Mouse (Mus musculus): ENCODE measurements around the gene Ifngr1. TPM values are rescaled to one million over a fixed set of nuclear protein-coding genes. Genes with fewer than 3 reads are reported as not detected.
"Not testable (repeated sequence)": the region's sequence is repeated elsewhere in the genome, so short reads cannot be mapped to it uniquely, and the experiment has no call there.

The Ifngr1 gene
- polyA plus RNA-seq, 1 experiment from 2014 or later = 23.7 TPM

DNA sequence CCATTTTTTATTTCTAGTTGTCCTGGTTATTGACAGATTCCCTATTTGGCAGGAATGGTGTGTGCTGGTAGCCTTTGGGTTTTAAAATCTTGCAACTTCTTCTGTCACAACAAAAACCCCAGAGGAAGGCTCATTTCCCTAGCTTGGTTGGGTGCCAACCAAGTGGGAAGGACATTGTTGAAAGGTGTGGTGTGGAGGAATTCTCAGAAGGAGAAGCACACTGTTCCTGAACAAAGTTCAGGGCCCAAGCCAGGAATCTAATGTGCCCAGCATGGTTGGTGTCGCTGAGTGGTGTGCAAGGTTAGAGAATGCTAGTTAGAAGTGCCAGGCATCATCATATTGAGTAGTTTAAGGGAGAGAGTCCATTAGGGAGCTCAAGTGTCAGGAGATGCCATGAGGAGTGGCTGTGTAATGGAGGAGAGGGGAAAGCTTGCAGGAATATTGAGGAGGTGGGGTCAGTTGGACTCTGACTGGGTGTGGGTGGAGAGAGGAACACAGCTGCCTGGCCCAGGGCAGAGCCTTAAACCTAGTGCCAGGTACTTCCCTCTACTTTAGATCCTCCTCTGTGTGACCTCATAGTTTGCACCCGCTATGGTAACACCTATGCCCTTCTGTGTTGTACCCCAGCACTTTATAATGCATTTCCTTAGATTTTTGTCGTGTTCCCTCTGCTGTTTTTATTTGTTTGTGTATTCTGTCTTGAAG is 2.6 kb downstream of the Ifngr1 start:
- Histone ChIP-seq H3K27me3 (ENCODE audit: control insufficient read depth, insufficient read depth, low read length) (no peaks in the 10 kb centered on the region), H3K27ac (ENCODE audit: low read depth, low read length) (no peak overlapping the region), H3K4me2 (ENCODE audit: low read depth, low read length, severe bottlenecking) (no peak overlapping the region), H3K36me3 (ENCODE audit: control insufficient read depth, insufficient read depth, low read length) (no peaks in the 10 kb centered on the region; the same call in 1 of the 2 replicates), H3K4me3 (ENCODE audit: low read depth, low read length) (no peak overlapping the region), H3K9ac (ENCODE audit: low read length) (no peak overlapping the region), H3K9me3 (ENCODE audit: control insufficient read depth, low read length) (no peaks in the 10 kb centered on the region), H3K4me1 (replicated peaks; ENCODE audit: control insufficient read depth, insufficient read depth, low read length) (no peaks in the 10 kb centered on the region)
- DNase-seq (ENCODE audit: low spot score) = no peak
- ATAC-seq (replicated peaks; ENCODE audit: low FRiP score) = no peak
- WGBS = 78% methylated on average over 3 of the region's 3 CpGs

DNA sequence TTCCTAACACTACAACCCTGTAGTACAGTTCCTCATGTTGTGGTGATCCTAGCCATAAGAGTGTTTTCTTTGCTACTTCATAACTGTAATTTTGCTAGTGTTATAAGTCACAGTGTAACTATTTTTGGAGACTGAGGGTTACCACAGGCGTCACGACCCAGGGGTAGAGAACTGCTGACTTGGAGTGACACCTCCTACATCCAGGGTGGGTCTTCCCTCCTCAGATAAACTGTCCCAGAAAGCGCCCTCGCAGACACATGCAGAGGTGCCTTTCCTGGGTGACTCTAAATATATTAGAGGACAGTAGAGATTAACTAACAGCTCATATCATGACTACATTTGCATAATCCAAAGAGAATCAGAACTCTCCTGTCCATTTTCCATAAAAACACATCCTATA is 5.1 kb downstream of the Ifngr1 start:
- Histone ChIP-seq H3K9me3 (ENCODE audit: control insufficient read depth, low read length) (no peaks in the 10 kb centered on the region), H3K4me3 (ENCODE audit: low read depth, low read length) (no peak overlapping the region), H3K4me1 (replicated peaks; ENCODE audit: control insufficient read depth, insufficient read depth, low read length) (no peaks in the 10 kb centered on the region), H3K36me3 (ENCODE audit: control insufficient read depth, insufficient read depth, low read length) (no peaks in the 10 kb centered on the region; the same call in 1 of the 2 replicates), H3K27ac (ENCODE audit: low read depth, low read length) (no peak overlapping the region), H3K4me2 (ENCODE audit: low read depth, low read length, severe bottlenecking) (no peak overlapping the region), H3K9ac (ENCODE audit: low read length) (no peak overlapping the region), H3K27me3 (ENCODE audit: control insufficient read depth, insufficient read depth, low read length) (no peaks in the 10 kb centered on the region)
- DNase-seq (ENCODE audit: low spot score) = no peak
- WGBS = 87% methylated on average over 4 of the region's 4 CpGs
- no peak for ATAC-seq (replicated peaks; ENCODE audit: low FRiP score)

DNA sequence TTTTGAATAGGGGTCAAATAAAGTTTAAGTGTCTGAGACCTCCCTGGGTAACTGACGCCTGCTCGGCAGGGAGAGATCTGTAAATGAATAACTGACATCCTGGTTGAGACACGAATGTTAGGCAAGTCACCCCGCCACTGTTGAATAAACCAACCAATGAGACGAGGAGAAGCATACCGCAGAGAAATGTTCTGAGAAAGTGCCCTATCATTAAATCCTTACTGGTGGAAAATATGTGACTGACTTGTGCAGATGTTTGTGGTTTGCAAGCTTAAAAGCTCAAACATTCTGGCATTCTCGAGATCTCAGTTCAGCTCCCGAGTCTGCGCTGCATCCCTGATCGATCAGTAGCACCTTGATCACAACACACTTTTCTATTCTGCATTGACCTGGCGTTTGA is 6.3 kb downstream of the Ifngr1 start:
- Histone ChIP-seq H3K36me3 (ENCODE audit: control insufficient read depth, insufficient read depth, low read length) (no peaks in the 10 kb centered on the region; the same call in 1 of the 2 replicates), H3K4me2 (ENCODE audit: low read depth, low read length, severe bottlenecking) (no peak overlapping the region), H3K9me3 (ENCODE audit: control insufficient read depth, low read length) (no peaks in the 10 kb centered on the region), H3K9ac (ENCODE audit: low read length) (no peak overlapping the region), H3K27ac (ENCODE audit: low read depth, low read length) (no peak overlapping the region), H3K27me3 (ENCODE audit: control insufficient read depth, insufficient read depth, low read length) (no peaks in the 10 kb centered on the region), H3K4me3 (ENCODE audit: low read depth, low read length) (no peak overlapping the region), H3K4me1 (replicated peaks; ENCODE audit: control insufficient read depth, insufficient read depth, low read length) (no peaks in the 10 kb centered on the region)
- DNase-seq (ENCODE audit: low spot score) = no peak
- WGBS = 90% methylated on average over 11 of the region's 11 CpGs
- ATAC-seq (replicated peaks; ENCODE audit: low FRiP score) = no peak

DNA sequence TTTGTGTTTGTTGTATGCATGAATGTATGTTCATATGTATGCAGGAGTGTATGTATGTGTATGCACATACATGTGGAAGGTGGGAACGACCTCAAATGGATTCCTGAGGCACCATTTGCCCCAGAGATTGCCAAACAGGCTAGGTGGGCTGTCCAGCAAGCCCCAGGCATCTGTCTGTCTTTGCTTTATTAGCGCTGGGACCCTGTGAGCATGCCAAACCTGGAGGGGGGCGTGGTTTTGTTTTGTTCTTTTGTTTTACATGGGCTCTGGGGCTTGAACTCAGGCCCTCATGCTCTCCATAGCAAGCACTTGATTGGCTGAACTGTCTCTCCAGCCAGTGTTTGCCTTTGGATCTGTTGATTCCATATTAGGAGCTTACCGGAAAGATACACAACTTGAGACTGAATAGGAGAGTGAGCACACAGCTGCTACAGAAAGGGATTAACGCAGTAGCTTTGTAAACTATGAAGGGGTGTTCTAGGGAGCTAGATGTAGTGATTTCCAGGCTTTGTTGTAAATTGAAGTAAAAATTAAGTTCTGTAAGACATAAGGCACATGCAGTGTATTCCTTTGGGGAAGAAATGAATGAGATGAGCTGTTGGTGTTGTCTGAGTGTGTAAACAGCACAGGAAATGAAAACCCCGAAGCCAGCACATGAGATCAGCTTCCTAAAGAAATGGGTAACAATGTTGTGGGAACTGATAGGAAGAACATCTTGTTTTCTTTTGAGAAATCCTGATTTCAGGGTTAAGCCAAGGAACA is 7.8 kb downstream of the Ifngr1 start:
- no peak overlapping the region for H3K27ac ChIP-seq (ENCODE audit: low read depth, low read length)
- no peaks in the 10 kb centered on the region for H3K4me1 ChIP-seq (replicated peaks; ENCODE audit: control insufficient read depth, insufficient read depth, low read length)
- no peak for ATAC-seq (replicated peaks; ENCODE audit: low FRiP score)
- no peak overlapping the region for H3K9ac ChIP-seq (ENCODE audit: low read length)
- no peaks in the 10 kb centered on the region; the same call in 1 of the 2 replicates for H3K36me3 ChIP-seq (ENCODE audit: control insufficient read depth, insufficient read depth, low read length)
- H3K27me3 ChIP-seq (ENCODE audit: control insufficient read depth, insufficient read depth, low read length) = no peaks in the 10 kb centered on the region
- no peak overlapping the region for H3K4me2 ChIP-seq (ENCODE audit: low read depth, low read length, severe bottlenecking)
- 64% methylated on average over 6 of the region's 6 CpGs for WGBS
- H3K4me3 ChIP-seq (ENCODE audit: low read depth, low read length) = no peak overlapping the region
- no peaks in the 10 kb centered on the region for H3K9me3 ChIP-seq (ENCODE audit: control insufficient read depth, low read length)
- no peak for DNase-seq (ENCODE audit: low spot score)

DNA sequence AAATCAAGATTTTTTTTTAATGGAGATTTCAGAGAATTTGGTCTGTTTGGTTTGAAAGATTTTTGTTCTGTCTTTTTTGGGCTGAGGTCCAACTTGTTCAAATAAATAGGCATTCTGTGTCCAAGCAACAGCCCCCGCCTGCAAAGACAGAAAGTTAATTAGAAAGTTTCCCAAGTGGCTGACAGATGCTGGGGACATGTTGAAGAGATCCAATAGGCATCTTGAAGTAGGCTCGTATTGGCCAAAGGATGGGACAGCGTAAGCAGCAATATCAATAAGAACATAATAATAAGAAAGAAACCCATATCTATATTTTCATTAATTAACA is 8.3 kb downstream of the Ifngr1 start:
- no peak overlapping the region for H3K27ac ChIP-seq (ENCODE audit: low read depth, low read length)

DNA sequence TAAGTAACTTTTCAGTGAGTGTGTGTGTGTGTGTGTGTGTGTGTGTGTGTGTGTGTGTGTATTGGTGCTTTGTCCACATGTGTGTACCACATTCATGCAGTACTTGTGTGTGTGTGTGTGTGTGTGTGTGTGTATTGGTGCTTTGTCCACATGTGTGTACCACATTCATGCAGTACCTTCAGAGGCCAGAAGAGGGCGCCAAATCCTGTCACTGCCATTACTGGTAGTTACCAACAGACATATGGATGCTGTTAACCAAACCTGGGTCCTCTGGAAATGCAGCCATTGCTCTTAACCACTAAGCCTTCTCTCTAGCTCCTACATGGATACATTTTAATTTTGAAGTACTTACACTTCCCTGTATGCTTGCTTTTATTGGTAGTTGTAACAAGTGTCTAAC is 9.8 kb downstream of the Ifngr1 start:
- H3K9ac ChIP-seq (ENCODE audit: low read length); H3K27me3 ChIP-seq (ENCODE audit: control insufficient read depth, insufficient read depth, low read length); ATAC-seq (replicated peaks; ENCODE audit: low FRiP score); H3K4me3 ChIP-seq (ENCODE audit: low read depth, low read length); H3K27ac ChIP-seq (ENCODE audit: low read depth, low read length); H3K9me3 ChIP-seq (ENCODE audit: control insufficient read depth, low read length); H3K4me1 ChIP-seq (replicated peaks; ENCODE audit: control insufficient read depth, insufficient read depth, low read length); H3K4me2 ChIP-seq (ENCODE audit: low read depth, low read length, severe bottlenecking); H3K36me3 ChIP-seq (ENCODE audit: control insufficient read depth, insufficient read depth, low read length): not testable (repeated sequence)
- WGBS = 27% methylated on average over 1 of the region's 1 CpGs
- peak; percentile 55 for DNase-seq (ENCODE audit: low spot score)

More for the DNA sequence above, 8.3 kb downstream of the Ifngr1 start:
- no peak overlapping the region for H3K4me2 ChIP-seq (ENCODE audit: low read depth, low read length, severe bottlenecking)
- no peaks in the 10 kb centered on the region for H3K9me3 ChIP-seq (ENCODE audit: control insufficient read depth, low read length)
- H3K9ac ChIP-seq (ENCODE audit: low read length) = no peak overlapping the region
- DNase-seq (ENCODE audit: low spot score) (no peak), ATAC-seq (replicated peaks; ENCODE audit: low FRiP score) (no peak)
- WGBS = 87% methylated on average over 3 of the region's 3 CpGs
- no peak overlapping the region for H3K4me3 ChIP-seq (ENCODE audit: low read depth, low read length)
- H3K36me3 ChIP-seq (ENCODE audit: control insufficient read depth, insufficient read depth, low read length) = no peaks in the 10 kb centered on the region; the same call in 1 of the 2 replicates
- H3K4me1 ChIP-seq (replicated peaks; ENCODE audit: control insufficient read depth, insufficient read depth, low read length) = no peaks in the 10 kb centered on the region
- H3K27me3 ChIP-seq (ENCODE audit: control insufficient read depth, insufficient read depth, low read length) = no peaks in the 10 kb centered on the region

DNA sequence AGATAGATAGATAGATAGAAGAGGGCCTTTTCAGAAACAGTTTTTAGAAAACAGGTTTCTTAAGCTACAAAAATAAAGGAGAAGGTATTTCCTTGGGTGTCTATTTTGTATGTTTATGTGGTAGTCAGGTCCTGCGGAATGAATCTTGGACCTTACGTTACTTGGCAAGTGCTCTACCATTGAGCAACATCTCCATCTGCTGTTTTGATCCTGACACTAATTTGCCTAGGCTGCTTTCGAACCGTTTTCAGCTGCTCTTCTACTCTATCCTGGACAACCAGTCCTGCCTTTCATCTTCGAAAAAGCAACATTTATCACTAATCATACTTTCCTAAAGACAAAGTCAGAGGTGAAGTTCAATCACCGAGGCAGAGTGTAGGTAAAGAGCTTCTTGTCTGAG is 11.5 kb downstream of the Ifngr1 start:
- H3K36me3 ChIP-seq (ENCODE audit: control insufficient read depth, insufficient read depth, low read length) = no peaks in the 10 kb centered on the region; the same call in 1 of the 2 replicates
- 91% methylated on average over 6 of the region's 6 CpGs for WGBS

DNA sequence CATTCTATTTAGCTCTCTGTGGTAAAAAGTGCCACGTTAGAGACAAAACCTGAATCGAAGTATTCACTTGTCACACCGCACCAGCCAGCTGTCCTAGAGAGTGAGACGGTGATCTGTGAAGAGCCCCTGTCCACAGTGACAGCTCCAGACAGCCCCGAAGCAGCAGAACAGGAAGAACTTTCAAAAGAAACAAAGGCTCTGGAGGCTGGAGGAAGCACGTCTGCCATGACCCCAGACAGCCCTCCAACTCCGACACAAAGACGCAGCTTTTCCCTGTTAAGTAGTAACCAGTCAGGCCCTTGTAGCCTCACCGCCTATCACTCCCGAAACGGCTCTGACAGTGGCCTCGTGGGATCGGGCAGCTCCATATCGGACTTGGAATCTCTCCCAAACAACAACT is 17.4 kb downstream of the Ifngr1 start:
- Histone ChIP-seq H3K9me3 (ENCODE audit: control insufficient read depth, low read length) (no peaks in the 10 kb centered on the region), H3K36me3 (ENCODE audit: control insufficient read depth, insufficient read depth, low read length) (no peaks in the 10 kb centered on the region), H3K27ac (ENCODE audit: low read depth, low read length) (no peak overlapping the region), H3K9ac (ENCODE audit: low read length) (no peak overlapping the region), H3K4me1 (replicated peaks; ENCODE audit: control insufficient read depth, insufficient read depth, low read length) (no peaks in the 10 kb centered on the region), H3K4me2 (ENCODE audit: low read depth, low read length, severe bottlenecking) (no peak overlapping the region), H3K27me3 (ENCODE audit: control insufficient read depth, insufficient read depth, low read length) (no peaks in the 10 kb centered on the region), H3K4me3 (ENCODE audit: low read depth, low read length) (no peak overlapping the region)
- no peak for DNase-seq (ENCODE audit: low spot score)
- ATAC-seq (replicated peaks; ENCODE audit: low FRiP score) = no peak
- 64% methylated on average over 14 of the region's 14 CpGs for whole genome bisulfite sequencing

More for the DNA sequence above, 11.5 kb downstream of the Ifngr1 start:
- no peak overlapping the region for H3K27ac ChIP-seq (ENCODE audit: low read depth, low read length)
- no peaks in the 10 kb centered on the region for H3K9me3 ChIP-seq (ENCODE audit: control insufficient read depth, low read length)
- ATAC-seq (replicated peaks; ENCODE audit: low FRiP score) = no peak
- H3K27me3 ChIP-seq (ENCODE audit: control insufficient read depth, insufficient read depth, low read length) = no peaks in the 10 kb centered on the region
- H3K9ac ChIP-seq (ENCODE audit: low read length) = no peak overlapping the region
- no peak overlapping the region for H3K4me2 ChIP-seq (ENCODE audit: low read depth, low read length, severe bottlenecking)
- no peaks in the 10 kb centered on the region for H3K4me1 ChIP-seq (replicated peaks; ENCODE audit: control insufficient read depth, insufficient read depth, low read length)
- DNase-seq (ENCODE audit: low spot score) = no peak
- no peak overlapping the region for H3K4me3 ChIP-seq (ENCODE audit: low read depth, low read length)

DNA sequence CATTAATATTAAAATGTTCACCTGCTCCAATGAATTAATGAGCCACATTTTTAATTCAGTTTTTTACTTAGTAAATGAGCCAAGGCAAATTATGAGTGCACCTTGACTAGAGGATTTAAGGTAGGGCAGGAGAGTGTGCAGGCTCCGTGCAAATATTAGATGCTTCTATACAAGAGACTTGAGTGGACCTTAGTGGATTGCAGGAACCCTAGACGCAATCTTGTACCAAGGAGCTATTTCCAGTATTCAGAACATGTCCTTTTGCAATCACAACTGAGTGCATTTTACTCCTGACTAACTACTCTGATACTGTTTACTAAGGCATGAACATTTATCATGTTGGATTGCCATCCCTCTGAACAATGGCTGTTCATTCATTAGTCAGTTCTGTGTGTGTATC is 19.9 kb downstream of the Ifngr1 start:
- no peak for DNase-seq (ENCODE audit: low spot score)
- 57% methylated on average over 2 of the region's 2 CpGs for WGBS
- H3K4me3 ChIP-seq (ENCODE audit: low read depth, low read length) = no peak overlapping the region

More for the DNA sequence above, 19.9 kb downstream of the Ifngr1 start:
- Histone ChIP-seq H3K27me3 (ENCODE audit: control insufficient read depth, insufficient read depth, low read length) (no peaks in the 10 kb centered on the region), H3K9me3 (ENCODE audit: control insufficient read depth, low read length) (no peaks in the 10 kb centered on the region), H3K27ac (ENCODE audit: low read depth, low read length) (no peak overlapping the region), H3K4me2 (ENCODE audit: low read depth, low read length, severe bottlenecking) (no peak overlapping the region), H3K9ac (ENCODE audit: low read length) (no peak overlapping the region), H3K4me1 (replicated peaks; ENCODE audit: control insufficient read depth, insufficient read depth, low read length) (no peaks in the 10 kb centered on the region), H3K36me3 (ENCODE audit: control insufficient read depth, insufficient read depth, low read length) (no peaks in the 10 kb centered on the region)
- no peak for ATAC-seq (replicated peaks; ENCODE audit: low FRiP score)

All from forebrain, embryonic 11.5 days (tissue).